Mouse (Mus musculus) CD4-positive helper T cell, adult 2 months (primary cell): ENCODE results near the gene Oas1f.
"Not testable (repeated sequence)": the region's sequence is repeated elsewhere in the genome, so short reads cannot be mapped to it uniquely, and the experiment has no call there.

Source experiments
- DNase-seq: peaks from one replicate; pipeline ENCODE4 v3.0.0-alpha.2; 2012; ENCODE audit warnings: low read depth, missing footprints, low spot score

Oas1f gene

DNA sequence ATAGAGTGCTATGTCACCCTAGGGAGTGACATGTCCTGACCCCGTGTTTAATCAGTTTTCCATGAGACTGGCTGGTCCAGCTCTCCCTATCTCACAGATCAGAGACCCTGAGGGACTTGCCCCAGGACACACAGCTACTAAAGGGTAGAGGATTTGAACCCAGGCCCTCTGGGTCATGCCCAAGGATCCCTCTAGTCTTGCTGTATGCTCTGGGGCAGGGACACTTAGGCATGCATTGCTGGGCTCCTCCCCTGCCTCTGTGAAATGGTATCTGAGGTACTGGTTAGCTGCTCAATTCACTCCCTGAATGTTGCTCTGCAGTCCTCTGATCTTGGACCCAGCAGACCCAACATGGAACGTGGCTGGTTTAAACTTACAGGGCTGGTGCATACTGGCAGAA lies 24.3 kb downstream of the Oas1f start:
- no peak for DNase-seq

DNA sequence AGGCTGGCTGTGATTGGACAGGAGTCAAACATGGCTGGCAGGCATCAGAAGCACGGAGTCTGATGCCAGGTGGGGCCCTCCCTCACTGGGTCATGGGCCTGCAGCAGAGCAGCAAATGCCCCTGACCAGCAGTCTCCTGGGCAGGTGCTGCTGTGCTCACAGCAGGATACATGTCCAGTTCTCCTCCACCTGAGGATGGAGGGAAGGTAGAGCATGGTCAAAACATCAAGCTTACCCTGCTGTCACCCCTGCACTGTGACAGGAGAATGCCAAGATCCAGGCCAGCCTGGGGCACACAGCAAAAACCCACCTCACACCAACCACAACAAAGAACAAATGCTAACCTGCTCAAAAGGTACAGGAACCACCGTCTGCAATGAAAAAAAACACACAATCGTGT lies 29.7 kb downstream of the Oas1f start:
- DNase-seq, result not testable (repeated sequence)

DNA sequence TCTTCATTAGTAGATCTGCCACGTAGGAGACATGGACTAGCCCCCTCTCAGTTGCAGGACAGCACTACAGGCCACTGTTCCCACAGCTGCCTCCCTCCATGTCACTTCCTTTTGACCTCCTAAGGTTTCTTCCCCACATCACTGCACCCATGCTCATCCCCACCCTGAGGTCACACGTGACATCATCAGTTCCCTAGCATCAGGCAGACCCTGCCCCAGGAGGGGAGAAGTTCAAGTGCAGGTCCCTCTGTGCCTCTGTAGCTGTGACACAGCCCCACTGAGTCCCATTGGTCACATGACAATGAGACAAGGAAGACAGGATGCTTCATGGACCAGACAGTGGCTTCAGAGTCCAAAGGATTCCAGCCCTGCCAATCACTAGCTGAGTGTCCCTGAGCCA lies 30.2 kb downstream of the Oas1f start:
- DNase-seq, result not testable (repeated sequence)

DNA sequence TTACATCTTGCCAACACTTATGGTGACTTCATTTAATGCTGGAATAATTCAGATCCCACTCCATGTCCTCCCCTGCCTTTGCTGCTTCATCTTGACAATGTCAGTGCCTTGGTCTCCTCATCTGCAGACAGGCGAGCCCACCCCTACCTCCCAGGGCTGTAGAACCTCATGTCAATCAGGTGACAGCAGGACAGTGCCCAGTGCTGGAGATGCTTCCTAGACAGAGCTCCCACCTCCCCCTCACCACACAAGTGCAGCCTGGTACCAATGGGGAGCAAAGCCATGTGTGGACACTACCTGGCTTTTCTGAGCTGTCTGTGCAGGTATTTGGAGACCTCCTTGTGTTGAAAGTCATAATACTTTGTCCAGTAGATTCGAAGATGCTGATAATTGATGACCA lies 31.6 kb downstream of the Oas1f start:
- not testable (repeated sequence) for DNase-seq

DNA sequence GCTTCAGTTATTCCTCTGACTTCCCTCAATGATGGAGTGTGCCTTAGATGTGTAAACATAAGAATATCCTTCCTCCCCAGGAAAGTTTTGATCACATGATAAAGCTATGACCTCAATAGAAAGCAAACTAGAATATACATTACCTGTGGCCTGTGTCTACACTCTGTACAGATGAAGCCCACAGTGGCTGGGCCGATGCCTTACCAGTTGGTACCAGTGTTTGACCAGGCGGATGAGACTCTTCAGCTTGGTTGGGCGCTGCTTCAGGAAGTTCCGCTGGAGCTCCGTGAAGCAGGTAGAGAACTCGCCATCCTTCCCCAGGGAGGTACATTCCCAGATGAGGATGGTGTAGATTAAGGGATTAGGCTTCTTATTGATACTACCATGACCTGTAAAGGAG lies 34.5 kb downstream of the Oas1f start:
- not testable (repeated sequence) for DNase-seq

DNA sequence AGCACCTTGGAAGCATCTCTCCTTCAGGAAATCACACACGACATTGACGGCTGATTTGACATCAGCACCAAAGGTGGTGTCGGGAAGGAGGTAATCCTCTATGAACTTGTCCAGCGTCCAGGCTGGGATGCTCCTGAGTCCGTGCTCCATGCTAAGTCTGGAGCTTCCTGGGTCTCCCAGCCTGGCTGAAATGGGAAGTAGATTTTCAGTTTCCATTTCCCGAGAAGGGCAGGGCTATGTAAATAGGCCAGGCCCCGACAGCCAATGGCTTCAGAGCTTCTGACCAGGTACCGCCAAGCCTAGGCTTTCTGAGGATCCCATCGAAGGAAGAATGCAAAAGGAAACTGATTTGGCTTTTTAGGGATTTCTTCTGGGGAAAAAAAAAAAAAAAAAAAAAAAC lies 40.2 kb downstream of the Oas1f start, which contains the start of gene Oas1g:
TSS of gene Oas1g (minus strand) at position 201 of the 400 bp plus-strand sequence.
- not testable (repeated sequence) for DNase-seq

DNA sequence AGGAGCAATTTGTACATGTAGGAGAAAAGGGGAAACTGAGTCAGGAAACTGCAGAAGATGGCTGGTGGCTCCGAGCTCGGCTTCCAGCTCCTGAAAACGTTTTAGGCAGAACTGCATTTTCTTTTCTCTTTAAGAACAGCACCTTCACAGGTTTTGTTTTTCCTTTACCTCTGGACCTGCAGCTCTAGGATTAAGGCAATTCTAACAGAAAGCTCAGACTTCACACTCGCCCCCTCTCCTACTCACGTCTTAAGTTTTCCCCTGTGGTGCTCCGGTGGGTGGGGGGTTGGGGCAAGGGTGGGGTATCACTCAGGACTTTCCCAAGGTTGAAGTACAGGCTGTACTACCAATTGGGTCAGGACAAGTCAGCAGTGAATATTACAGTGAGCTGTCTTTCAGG lies 40.7 kb downstream of the Oas1f start:
- no peak for DNase-seq

DNA sequence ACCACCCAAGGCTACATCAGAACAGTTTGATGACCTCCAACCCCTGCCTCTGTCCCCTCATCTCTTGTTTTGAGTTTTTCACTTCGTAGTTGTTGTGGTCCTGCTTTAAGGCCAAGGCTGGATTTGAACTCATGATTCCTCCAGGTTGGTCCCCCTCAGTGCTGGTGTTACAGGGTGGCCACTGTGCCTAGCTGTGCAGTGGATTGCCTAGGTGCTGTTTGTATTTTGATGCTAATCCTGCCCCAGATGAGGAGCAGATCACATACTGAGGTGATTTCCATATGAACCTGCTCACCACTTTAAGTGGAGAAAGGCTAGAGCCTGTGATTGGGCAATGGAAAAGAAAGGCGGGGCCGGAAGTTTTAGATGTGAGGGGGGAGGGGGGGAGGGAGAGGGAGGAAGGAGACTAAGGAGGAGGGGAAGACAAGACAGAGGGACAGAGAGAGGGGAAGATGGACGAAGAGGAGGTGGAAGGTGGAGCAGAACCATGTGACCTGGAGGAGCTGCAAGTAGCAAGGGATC lies 41.2 kb downstream of the Oas1f start:
- not testable (repeated sequence) for DNase-seq

DNA sequence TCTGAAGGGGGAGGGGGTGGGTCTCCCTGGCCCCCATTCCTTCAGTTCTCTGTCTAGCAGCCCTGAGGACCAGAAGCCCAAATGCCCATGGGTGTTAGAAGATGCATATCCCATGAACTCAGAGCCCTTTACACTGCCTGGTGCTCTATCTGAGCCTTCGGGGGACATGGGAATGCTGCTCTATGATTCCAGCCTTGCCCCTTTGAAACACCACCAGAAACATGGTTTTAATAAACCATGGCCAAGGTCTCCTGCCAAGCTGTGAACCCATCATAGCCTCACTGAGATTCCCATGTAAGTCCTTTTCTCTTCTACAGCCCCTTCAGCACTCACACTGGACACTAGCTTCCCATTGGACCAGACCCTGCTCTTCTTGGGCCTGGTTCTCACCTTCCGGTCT lies 42.9 kb downstream of the Oas1f start:
- no peak for DNase-seq

DNA sequence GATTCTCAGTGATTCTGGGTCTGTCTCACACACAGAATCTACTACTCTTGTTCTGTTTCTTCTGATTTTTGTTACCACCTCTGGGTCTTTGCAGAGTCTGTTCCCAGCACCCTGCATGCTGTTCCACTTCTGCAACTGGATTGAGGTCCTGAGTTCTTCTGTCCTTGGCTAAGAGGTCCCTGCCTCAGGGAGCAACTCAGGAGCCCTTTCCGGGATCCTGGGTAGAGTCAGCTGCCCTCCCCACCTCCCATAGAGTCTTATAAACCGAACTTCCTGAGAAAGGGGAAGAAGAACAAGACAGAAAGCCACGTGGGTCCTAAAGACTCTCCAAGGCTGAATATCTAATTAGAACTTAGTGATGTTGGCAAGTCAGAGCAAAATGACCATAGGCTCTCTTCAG lies 43.8 kb downstream of the Oas1f start:
- DNase-seq, result no peak

DNA sequence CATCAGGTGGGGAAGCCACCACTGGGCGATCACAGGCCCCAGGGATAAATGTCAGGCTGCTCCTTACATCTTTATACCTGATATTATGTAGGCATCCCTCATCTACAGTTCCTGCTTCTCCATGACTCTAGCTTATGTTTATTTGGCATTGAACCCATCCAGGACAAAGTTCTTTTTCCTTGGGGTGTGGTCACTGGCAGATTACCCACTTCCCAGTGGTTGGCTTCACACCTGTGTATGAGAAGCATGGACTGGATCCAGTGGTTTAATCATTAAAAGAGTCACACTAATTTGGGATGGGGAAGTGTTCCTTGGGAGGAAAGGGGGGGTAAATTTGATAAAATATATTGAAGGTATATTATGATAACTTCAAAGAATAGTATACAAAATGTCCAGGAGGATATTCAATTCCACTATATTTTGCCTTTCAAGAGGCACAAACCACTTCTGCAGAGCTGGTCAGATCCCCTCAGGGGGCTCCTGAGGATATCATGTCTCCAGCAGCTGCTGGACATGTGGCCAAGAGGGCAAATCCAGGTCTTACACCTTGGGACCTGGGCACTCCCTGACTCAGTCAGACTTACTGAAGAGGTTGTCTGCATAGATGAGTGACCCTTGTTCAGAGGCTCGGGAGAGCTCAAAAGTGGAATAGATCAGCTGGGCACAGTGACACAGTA lies 44.5 kb downstream of the Oas1f start:
- DNase-seq, result not testable (repeated sequence)

DNA sequence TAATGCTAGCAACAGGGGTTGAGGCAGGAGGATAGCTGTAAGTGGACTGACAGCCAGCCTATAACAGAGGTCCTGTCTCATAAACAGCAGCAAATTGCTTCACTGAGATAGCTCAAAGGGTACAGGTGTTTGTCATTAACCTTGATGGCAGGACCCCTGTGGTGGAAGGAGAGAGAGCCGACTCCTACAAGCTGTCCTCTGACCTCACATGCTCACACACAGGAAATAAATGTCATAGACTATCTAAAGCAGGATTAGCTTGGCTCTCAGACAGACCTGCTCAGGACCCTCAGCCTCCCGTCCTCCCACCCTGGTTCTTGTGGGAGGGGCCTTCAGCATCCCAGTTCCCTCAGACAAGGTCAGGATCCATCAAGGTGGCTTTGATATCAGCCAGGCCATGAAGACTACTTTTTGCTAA lies 45.1 kb downstream of the Oas1f start:
- DNase-seq, result no peak

DNA sequence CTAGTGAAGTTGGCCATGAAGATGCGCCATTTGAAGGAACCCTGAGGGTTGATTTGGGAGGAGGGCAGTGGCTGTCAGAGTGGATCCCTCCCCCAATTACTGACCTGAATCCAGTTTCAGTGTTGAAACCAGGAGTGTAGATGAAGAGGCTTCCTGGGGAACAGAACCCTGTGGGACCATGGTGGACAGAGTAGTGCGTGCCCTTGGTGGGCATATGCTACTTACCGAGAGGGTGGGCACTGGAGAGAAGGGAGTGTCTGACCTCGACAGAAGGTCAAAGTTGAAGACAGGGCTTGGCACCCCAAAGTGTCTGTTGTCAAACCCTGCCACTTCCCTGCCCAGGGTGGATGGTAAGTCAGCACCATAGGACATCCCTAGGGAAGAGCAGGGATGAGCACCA lies 46.7 kb downstream of the Oas1f start:
- not testable (repeated sequence) for DNase-seq

DNA sequence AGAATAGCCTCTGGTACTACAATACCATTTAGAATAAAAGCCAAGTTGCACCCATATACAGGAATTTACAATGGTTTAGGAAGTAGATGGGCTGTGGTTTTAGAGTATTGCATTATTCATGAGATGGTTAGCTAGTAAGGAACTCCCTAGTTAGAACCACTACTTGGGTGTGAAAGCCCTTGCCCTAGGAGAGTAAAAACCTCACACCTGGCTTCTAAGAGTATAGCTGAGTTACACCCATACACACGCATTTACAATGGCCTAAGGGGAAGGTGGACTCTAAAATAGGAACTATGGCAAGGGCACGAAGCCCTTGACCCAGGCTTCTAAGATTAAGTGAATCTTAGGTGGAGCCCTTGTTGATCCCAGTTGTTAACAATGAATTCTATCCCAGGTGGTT lies 47.5 kb downstream of the Oas1f start:
- DNase-seq, result not testable (repeated sequence)

DNA sequence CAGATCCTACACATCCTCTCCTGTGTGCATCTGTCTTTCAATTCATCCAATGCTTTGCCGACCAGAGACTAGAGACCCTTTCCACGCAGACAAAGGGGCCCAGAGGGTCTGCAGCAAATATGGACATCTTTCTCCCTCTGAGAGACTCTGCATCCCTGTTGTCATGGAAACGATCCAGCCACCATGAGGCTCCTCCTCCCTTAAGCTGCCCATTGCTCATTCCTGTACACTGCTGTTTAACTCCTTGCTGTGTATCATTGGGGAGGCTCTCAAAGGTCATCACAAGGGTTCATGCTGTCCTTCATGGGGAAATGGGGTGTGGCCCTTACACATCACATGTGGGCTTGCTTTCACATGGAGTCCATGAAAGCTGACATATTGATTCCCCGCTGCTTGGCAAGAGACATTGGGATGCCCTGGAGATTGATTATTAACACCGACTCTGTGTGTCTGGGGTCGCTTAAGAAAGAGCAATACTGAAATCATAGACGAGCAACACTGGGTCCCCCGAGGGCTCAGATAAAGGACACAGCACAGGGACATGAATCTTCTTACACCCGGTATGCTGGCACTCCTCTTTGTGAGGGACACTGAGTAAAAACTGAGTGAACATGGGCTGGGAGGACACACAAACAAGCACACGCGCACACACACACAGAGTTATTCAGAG lies 48.2 kb downstream of the Oas1f start:
- DNase-seq, result no peak

DNA sequence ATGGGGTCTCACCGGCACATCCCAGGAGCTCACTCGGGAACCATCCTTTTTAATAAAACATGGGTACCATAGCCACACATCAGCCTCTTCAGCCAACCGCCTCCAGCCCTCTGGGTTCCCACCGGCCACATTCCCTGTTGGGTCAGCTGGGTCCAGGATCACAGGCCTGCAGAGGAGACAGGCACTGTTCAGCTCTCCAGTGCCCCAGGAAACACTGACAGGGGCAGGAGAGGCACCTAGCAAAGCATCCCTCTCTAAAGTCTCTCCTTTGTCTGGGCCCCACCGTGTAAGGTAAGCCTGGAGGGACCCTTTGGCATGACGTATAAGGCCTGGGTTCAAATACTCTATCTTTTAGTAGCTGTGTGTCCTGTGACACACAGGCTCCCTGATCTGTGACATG lies 51.1 kb downstream of the Oas1f start:
- DNase-seq, result no peak

DNA sequence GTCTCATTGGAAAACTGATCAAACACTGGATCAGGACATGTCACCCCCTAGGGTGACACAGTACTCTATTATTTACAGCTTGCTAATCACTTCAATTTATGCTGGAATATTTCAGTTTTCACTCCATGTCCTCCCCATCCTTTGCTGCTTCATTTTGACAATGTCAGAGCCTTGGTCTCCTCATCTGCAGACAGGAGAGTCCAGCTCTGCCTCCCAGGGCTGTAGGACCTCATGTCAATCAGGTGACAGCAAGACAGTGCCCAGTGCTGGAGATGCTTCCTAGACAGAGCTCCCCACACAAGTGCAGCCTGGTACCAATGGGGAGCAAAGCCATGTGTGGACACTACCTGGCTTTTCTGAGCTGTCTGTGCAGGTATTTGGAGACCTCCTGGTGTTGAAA lies 51.6 kb downstream of the Oas1f start:
- no peak for DNase-seq

DNA sequence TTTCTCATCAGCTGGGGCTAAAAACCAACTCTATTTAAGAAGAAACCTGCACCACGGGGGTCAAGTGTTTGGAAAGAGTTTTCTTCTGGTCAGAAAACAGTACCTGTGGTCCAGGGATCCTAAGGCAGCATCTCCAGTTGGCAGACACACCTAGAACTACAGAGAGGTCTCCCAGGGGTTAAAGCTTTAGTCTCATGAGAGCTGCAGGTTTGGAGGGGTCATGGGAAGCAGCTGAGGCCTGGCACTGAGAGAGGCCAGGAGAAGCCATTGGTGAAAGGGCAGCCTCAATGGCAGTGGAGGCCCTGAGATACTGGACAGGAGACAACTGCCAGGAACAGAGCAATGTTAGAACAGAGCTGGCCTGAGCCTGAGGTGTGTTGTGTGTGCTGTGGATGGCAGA lies 53.5 kb downstream of the Oas1f start:
- no peak for DNase-seq

DNA sequence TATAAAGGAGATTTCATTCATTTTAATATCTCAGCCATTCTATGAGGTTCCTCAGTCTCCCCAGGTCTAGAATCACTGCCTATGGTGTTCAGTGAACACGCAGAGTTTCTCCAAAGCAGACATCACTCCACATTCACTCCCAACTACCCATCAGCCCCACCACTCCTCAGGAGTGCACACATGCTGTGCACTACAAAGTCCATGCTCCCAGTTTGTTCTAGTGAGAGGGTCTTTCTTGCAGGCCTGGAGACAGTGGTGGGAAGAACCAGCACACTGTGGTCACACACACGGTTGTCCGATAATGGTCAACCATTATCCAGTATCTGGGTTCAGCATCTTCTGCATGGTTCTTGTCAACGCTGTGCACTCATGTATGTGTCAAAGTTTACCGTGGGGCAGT lies 54.9 kb downstream of the Oas1f start:
- no peak for DNase-seq

DNA sequence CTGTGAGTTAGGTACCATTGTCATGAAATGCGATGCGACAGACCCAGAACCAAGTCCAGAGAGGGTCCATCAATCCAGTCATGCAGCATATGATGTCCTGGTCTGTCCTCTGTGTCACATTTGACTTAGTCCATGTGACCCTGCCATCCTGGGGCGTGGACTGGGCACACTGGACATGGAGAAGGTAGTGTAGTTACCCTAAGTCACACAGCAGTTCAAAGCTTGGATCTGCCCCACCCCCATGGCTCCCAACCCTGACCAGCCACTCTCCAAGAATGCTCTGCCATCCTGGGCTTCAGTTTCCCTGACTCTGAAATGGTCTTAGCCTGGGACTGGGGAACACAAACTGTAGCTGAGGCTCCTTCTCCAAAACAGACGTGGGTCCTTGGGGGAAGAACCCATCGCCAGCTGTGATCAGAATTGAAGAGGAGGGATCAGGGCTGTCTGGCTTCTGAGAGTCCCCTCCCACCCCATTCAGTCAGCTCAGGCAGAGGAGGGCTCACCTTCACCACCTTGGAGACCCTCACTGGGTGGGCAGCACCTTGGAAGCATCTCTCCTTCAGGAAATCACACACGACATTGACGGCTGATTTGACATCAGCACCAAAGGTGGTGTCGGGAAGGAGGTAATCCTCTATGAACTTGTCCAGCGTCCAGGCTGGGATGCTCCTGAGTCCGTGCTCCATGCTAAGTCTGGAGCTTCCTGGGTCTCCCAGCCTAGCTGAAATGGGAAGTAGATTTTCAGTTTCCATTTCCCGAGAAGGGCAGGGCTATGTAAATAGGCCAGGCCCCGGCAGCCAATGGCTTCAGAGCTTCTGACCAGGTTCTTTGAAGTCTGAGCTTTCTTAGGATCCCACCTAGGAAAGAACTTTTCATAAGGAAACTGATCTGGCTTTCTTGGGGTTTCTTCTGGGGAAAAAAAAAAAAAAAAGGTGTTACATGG lies 59.9 kb downstream of the Oas1f start, which contains the start of gene Oas1a:
TSS of gene Oas1a (minus strand) at position 731 of the 943 bp plus-strand sequence.
- DNase-seq, result peak; percentile 21
